Mouse (Mus musculus) macrophage (primary cell): Measurements from ENCODE around the gene Actg1. TPM values are rescaled to one million over a fixed set of nuclear protein-coding genes. Genes with fewer than 3 reads are reported as not detected.
A peak's percentile ranks its signal among the peaks of the same experiment; 100 is the strongest.

Source experiments
- H3K27ac ChIP-seq: fragments of 350-480 bp; formaldehyde crosslinking; 2 replicates; pipeline ENCODE4 v1.9.0; 2021
- H3K36me3 ChIP-seq: fragments of 350-480 bp; formaldehyde crosslinking; 2 replicates; pipeline ENCODE4 v1.9.0; 2021; ENCODE audit errors: inconsistent target
- H3K4me3 ChIP-seq: fragments of 350-480 bp; formaldehyde crosslinking; 2 replicates; pipeline ENCODE4 v1.9.0; 2021; ENCODE audit errors: inconsistent target
- H3K79me2 ChIP-seq: fragments of 350-480 bp; formaldehyde crosslinking; 2 replicates; pipeline ENCODE4 v1.9.0; 2021; ENCODE audit errors: inconsistent target
- WGBS: methylation state at CpG from one replicate; pipeline ENCODE4 v1.1.7; 2026; ENCODE audit warnings: inconsistent platforms; ENCODE audit not compliant: missing documents; 5-methylcytosine and 5-hydroxymethylcytosine counted together
- polyA plus RNA-seq: library from polyadenylated mRNA; stranded (reverse); fragments of 250-400 nt; gene quantifications from 3 replicates; pipeline ENCODE4 v1.2.4, GENCODE M21; 2018; ENCODE audit warnings: inconsistent platforms

Gene Actg1
- polyA plus RNA-seq, 1 experiment from 2014 or later, result 1,569 TPM

- 2% methylated on average over 41 of the region's 53 CpGs for WGBS
- H3K79me2 ChIP-seq, result no peaks in the 10 kb centered on the region
- peak overlapping the region; percentile 20; the same call in 1 of the 2 replicates for H3K4me3 ChIP-seq
- H3K27ac ChIP-seq, result no peak overlapping the region
- no peaks in the 10 kb centered on the region for H3K36me3 ChIP-seq
Observed at GRCm38 (mm10) chr11:120304886-120305534, 43.3 kb downstream of the Actg1 start.

GRCm38 (mm10) chr11:120304350-120304694 is 44.0 kb downstream of the Actg1 start:
- no peak overlapping the region for H3K4me3 ChIP-seq
- H3K36me3 ChIP-seq, result no peaks in the 10 kb centered on the region
- WGBS, result 74% methylated on average over 5 of the region's 5 CpGs
- H3K79me2 ChIP-seq, result no peaks in the 10 kb centered on the region
- no peak overlapping the region for H3K27ac ChIP-seq

- WGBS, result 93% methylated on average over 21 of the region's 21 CpGs
- Histone ChIP-seq H3K79me2 (no peaks in the 10 kb centered on the region), H3K36me3 (no peaks in the 10 kb centered on the region), H3K27ac (no peak overlapping the region), H3K4me3 (no peak overlapping the region)
Observed at GRCm38 (mm10) chr11:120303559-120304349, 44.6 kb downstream of the Actg1 start.

DNA sequence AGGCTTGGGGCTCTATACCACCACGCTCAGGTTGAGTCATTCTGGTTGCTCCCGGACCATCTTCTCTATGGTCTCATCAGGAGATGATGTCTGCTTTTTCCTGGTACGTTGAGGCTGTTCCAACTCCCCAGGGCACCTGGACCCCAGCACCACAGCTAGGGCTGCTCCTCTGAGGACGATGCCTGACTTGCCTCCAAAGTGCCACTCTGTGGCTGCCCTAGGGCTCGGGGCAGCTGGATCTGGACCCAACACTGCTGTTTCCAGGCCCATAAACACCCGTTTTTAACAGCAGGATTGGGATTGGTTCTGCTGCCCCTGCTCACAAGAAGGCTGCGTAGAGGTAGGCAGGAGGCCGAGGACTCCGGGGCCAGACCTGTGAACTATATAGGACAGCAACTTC is 45.2 kb downstream of the Actg1 start:
- Histone ChIP-seq H3K4me3 (no peak overlapping the region), H3K27ac (no peak overlapping the region), H3K79me2 (no peaks in the 10 kb centered on the region), H3K36me3 (no peaks in the 10 kb centered on the region)
- WGBS, result 91% methylated on average over 9 of the region's 9 CpGs

DNA sequence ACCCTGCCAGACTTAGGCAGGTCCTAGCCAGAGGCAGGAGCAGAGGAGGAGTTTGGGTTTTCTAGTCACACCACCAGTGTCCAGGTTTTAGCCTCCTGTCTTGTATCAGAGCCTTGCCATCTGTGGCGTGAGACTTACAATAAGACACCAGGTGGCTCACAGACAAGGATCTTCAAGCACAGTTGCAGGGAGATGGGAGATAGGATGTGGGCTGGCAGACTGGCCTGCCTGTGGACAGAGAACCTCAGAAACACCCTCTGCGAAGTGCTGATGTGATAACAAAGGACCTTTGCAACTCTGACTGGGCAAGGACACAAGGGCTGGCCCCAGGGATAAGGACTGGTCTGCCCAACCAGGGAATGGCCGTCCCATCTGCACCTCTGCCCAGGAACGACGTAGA is 48.9 kb downstream of the Actg1 start:
- WGBS, result 39% methylated on average over 5 of the region's 5 CpGs
- H3K79me2 ChIP-seq, result no peaks in the 10 kb centered on the region
- no peak overlapping the region for H3K4me3 ChIP-seq
- H3K36me3 ChIP-seq, result no peaks in the 10 kb centered on the region
- H3K27ac ChIP-seq, result no peak overlapping the region

GRCm38 (mm10) chr11:120298441-120299141 is 49.8 kb downstream of the Actg1 start:
- no peak overlapping the region for H3K4me3 ChIP-seq
- no peak overlapping the region for H3K27ac ChIP-seq
- no peaks in the 10 kb centered on the region for H3K36me3 ChIP-seq
- no peaks in the 10 kb centered on the region for H3K79me2 ChIP-seq
- 90% methylated on average over 4 of the region's 4 CpGs for WGBS

- WGBS, result 90% methylated on average over 7 of the region's 7 CpGs
- Histone ChIP-seq H3K79me2 (no peaks in the 10 kb centered on the region), H3K27ac (no peak overlapping the region), H3K36me3 (no peaks in the 10 kb centered on the region), H3K4me3 (no peak overlapping the region)
Observed at GRCm38 (mm10) chr11:120297767-120298166, 50.6 kb downstream of the Actg1 start.

DNA sequence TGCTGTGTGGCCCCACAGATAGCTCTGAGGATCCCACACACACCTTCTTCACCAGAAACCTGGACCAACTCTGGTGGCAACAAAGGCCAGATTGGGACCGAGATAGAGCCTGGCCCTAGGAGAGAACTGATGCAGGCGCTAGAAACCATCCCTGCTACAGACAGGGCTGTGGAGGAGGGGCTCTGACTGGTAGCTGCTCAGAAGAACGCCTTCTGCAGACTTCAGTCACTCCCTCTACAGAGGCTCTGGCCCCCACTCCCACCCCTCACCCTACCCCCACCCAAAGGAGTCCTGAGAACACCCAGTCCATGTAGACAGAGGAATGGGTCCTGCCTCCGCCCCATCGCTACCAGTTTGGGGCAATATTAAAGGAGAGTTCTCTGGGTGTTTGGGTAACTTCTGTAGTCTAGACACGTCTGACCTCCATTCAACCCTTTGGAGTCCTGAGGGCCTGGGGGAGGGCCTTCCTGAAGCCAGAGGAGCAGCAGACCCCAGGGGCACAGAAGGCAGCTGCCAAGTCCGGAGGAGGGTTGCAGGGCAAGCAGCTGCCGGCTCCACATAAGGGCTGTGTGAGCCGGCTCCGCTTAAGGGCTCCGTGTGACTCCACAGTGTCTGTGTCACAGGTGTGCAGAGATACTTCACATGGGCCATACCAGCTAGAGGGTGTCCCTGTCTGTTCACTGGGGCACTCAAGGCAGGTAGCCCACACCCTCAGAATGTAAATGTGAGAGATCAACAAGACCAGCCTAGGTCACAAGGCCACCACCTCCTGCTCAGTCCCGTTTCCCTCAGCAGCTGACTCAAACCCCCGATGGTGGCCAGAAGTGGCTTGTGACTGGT is 51.8 kb downstream of the Actg1 start:
- H3K79me2 ChIP-seq, result no peaks in the 10 kb centered on the region
- no peak overlapping the region for H3K4me3 ChIP-seq
- no peak overlapping the region for H3K27ac ChIP-seq
- no peaks in the 10 kb centered on the region for H3K36me3 ChIP-seq
- WGBS, result 82% methylated on average over 12 of the region's 13 CpGs

Other genes starting within 250 kb of the Actg1 start
- gene Tepsin, start 249.8 kb downstream of the Actg1 start, polyA plus RNA-seq, result 9.3 to 20.3 TPM (median 13.1 TPM) in 3 replicates
- gene Ndufaf8, start 249.6 kb downstream of the Actg1 start, polyA plus RNA-seq, result 4.7 to 54.4 TPM (median 35.5 TPM) in 3 replicates
- gene Slc38a10, start 197.2 kb downstream of the Actg1 start, polyA plus RNA-seq, result 67.7 to 97.9 TPM (median 71.0 TPM) in 3 replicates
- 2.2 to 3.5 TPM (median 3.0 TPM) in 3 replicates for gene Bahcc1, start 115.6 kb downstream of the Actg1 start, polyA plus RNA-seq
- not detected in 3 replicates for gene Fscn2, start 13.0 kb upstream of the Actg1 start, polyA plus RNA-seq
- gene Faap100, start 30.2 kb upstream of the Actg1 start, polyA plus RNA-seq, result 3.8 to 8.1 TPM (median 6.3 TPM) in 3 replicates
- 38.6 to 47.8 TPM (median 45.8 TPM) in 3 replicates for gene Nploc4, start 89.2 kb upstream of the Actg1 start, polyA plus RNA-seq
- gene Tspan10, start 94.1 kb upstream of the Actg1 start, polyA plus RNA-seq, result 0.54 to 2.3 TPM (median 1.5 TPM) in 3 replicates
- gene Pde6g, start 105.0 kb upstream of the Actg1 start, polyA plus RNA-seq, result 0.32 TPM in 1 of 3 replicates, not detected in the others
- 2.6 to 10.4 TPM (median 6.3 TPM) in 3 replicates for gene Oxld1, start 109.5 kb upstream of the Actg1 start, polyA plus RNA-seq
- 11.7 to 12.7 TPM (median 11.8 TPM) in 3 replicates for gene Ccdc137, start 109.6 kb upstream of the Actg1 start, polyA plus RNA-seq
- 11.8 to 16.5 TPM (median 14.2 TPM) in 3 replicates for gene Arl16, start 119.1 kb upstream of the Actg1 start, polyA plus RNA-seq
- 28.2 to 81.1 TPM (median 37.6 TPM) in 3 replicates for gene Mrpl12, start 136.1 kb upstream of the Actg1 start, polyA plus RNA-seq
- 29.6 to 61.7 TPM (median 44.6 TPM) in 3 replicates for gene Slc25a10, start 143.3 kb upstream of the Actg1 start, polyA plus RNA-seq
- gene Gcgr, start 182.2 kb upstream of the Actg1 start, polyA plus RNA-seq, result 0.09 TPM in 1 of 3 replicates, not detected in the others
- 36.9 to 60.9 TPM (median 57.7 TPM) in 3 replicates for gene Mcrip1, start 201.2 kb upstream of the Actg1 start, polyA plus RNA-seq
- gene Ppp1r27, start 202.6 kb upstream of the Actg1 start, polyA plus RNA-seq, result not detected in 3 replicates
- 294 to 442 TPM (median 388 TPM) in 3 replicates for gene P4hb, start 224.7 kb upstream of the Actg1 start, polyA plus RNA-seq
- gene Arhgdia, start 233.1 kb upstream of the Actg1 start, polyA plus RNA-seq, result 662 to 966 TPM (median 875 TPM) in 3 replicates
- 34.3 to 88.6 TPM (median 41.5 TPM) in 3 replicates for gene Alyref, start 249.8 kb upstream of the Actg1 start, polyA plus RNA-seq
- gene Anapc11, start 249.9 kb upstream of the Actg1 start, polyA plus RNA-seq, result 40.4 to 78.6 TPM (median 76.2 TPM) in 3 replicates